Mouse (Mus musculus): ENCODE measurements at regions not wholly inside any gene's neighbourhood (a gene's known extent, or its start where the extent isn't known, plus 50 kb on each side); places are given as distances from the start of the nearest gene placed in this dataset.

GRCm38 (mm10) chr14:76243581-76244337 is 133.1 kb downstream of the Nufip1 start:
- TF ChIP-seq CTCF (IDR thresholded peaks at IDR 0.05; ENCODE audit: low read depth) (no peak), EP300 (optimal IDR thresholded peaks at IDR 0.05) (no peak)

All from stomach, postnatal 0 days (tissue).